Mouse (Mus musculus): Measurements from ENCODE around the gene Cipc. TPM values are rescaled to one million over a fixed set of nuclear protein-coding genes. Genes with fewer than 3 reads are reported as not detected.

Gene Cipc
- polyA plus RNA-seq, 1 experiment from 2014 or later = 34.8 TPM

DNA sequence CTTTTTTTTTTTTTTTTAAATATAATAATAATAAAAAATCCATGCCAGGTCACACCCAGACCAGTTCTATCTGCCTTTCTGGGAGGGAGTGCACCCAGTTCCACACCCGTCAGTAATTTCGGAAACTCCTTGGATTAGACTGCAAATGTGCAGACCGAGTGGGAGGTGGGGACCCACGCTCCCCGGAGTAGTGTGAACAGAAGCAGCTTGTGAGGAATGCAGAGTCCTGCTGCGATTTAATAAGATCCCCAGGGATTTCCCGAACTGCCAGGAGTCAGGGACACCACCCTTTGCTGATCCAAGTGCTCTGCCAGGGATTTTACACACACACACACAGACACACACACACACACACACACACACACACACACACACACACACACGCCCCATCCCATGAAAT lies 26.9 kb downstream of the Cipc start:
- H3K27me3 ChIP-seq = no peaks in the 10 kb centered on the region
- ATAC-seq = no peak
- TF ChIP-seq CTCF (IDR thresholded peaks at IDR 0.05) = no peak
- CTCF ChIA-PET = interaction anchor here (1.2 to 1.4 kb wide), 3 partner anchors 21 to 204 kb away, joined by 3 to 4 read pairs (median 4); no protein-coding TSS in a partner anchor
- in situ Hi-C loops (cut with MboI; ENCODE audit: low pct_unique_long_range_greater_than_20kb) = no loop called here
- DNase-seq (ENCODE audit: low read depth, low spot score) = no peak
- POLR2A ChIA-PET = interaction anchor here (0.6 kb wide), 1 partner anchor 30 kb away, joined by 3 read pairs; no protein-coding TSS in a partner anchor

DNA sequence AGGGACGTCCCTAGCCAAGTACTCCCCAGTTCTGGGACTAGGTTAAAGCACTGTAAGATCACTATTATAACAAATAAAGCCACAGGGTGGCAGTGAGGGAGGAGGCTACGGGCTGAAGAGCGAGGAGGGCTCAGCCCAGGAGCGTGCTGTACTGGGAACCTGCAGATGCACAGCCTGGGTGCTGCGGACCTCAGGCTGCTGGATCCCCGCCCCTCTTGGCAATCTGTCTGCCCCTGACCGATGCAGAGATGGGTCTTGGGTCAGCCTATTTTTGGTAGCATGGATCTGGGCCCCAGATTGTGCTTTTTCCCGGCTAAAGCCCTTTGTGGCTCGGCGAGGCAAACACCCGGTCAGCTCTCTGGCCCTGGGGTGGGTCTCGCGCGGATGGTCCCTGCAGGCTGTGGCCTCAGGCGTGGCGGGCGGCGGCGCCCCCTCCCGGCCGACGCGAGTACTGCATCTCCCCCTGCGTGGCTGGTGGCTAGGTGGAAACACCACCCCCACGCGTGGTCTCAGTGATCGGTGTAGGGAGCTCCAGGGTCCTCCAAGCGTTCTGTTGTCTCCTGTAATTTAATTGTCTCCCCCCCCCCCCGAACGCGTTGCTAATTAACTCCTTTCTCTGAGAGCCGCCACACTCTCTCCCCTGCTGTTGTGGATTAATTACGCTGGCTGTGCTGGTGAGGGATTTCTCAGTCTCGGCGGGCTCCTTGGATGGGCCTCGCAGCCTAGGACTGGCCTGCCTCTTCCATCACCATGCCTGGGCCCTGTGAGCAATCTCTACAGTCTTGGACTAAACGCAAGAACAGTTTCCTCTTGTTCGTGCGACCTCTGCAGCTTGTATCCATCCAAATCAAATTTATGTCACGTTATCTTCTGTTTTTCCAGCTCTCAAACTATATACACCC lies 27.8 kb downstream of the Cipc start:
- in situ Hi-C loops (cut with MboI; ENCODE audit: low pct_unique_long_range_greater_than_20kb) = no loop called here
- ChIA-PET CTCF (interaction anchor here (1.2 to 2.2 kb wide), 6 partner anchors 12 to 206 kb away, joined by 3 to 8 read pairs (median 4); no protein-coding TSS in a partner anchor), POLR2A (no interaction called here)
- H3K27me3 ChIP-seq = no peaks in the 10 kb centered on the region
- DNase-seq (ENCODE audit: low read depth, low spot score) (no peak), ATAC-seq (no peak)
- TF ChIP-seq CTCF (IDR thresholded peaks at IDR 0.05) = no peak

DNA sequence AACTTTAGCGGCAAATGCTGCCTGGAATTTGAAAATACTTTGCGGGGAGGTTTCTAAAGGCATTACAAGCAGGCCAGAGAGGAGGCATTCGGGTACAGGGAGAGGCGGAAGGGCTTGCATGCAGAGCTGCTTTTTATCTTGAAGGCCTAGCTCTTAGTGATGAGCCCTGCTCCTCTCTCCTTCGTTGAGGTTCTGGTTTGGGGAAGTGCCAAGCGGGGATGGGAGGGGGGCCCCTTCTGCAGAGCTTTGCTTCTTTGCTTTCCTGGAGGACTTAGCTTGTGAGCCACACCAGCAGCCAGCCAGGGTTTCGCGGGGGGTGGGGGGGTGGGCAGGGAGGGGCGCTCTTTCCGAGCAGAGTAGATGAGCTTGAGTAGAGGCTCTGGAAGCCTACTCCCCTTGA lies 28.9 kb downstream of the Cipc start:
- TF ChIP-seq CTCF (IDR thresholded peaks at IDR 0.05) = no peak
- no peaks in the 10 kb centered on the region for H3K27me3 ChIP-seq
- POLR2A ChIA-PET = no interaction called here
- CTCF ChIA-PET = interaction anchor here (1.2 to 2.2 kb wide), 3 partner anchors 13 to 207 kb away, joined by 4 to 8 read pairs (median 5); no protein-coding TSS in a partner anchor
- in situ Hi-C loops (cut with MboI; ENCODE audit: low pct_unique_long_range_greater_than_20kb) = no loop called here
- DNase-seq (ENCODE audit: low read depth, low spot score) = no peak
- ATAC-seq = no peak

DNA sequence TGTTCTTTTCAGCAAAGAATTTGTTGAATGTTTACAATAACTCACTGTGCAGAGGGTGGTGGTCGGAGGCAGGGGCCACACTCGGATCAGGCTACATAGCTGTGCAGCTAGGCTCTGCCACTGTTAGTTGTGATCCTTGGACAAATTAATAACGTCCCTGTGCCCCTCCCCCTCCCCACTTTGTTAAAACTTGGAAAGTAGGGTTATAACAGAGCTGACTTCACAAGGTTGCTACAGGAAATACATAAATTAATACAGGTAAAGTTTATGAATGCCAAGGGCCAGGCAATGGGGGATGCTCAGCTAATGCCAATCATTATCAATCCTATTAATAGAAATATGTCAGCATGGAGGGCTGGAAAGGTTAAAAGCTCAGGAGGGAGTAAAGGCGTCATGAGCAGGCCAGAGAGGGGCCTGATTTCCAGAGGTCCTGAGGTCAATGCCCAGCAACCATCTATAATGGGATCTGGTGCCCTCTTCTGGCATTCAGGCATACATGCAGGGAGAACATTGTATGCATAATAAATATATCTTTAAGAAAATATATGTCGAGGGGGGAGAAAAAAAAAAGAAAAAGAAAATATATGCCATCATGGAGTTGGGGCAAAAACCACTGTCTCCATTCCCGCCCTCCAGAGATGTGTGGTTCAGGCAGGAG lies 29.8 kb downstream of the Cipc start:
- in situ Hi-C loops (cut with MboI; ENCODE audit: low pct_unique_long_range_greater_than_20kb) = no loop called here
- no peak for DNase-seq (ENCODE audit: low read depth, low spot score)
- TF ChIP-seq CTCF (IDR thresholded peaks at IDR 0.05) = no peak
- POLR2A ChIA-PET = no interaction called here
- no peak for ATAC-seq
- peaks cover 5% of the 10 kb centered on the region for H3K27me3 ChIP-seq
- CTCF ChIA-PET = interaction anchor here (2.2 kb wide), 1 partner anchor 208 kb away, joined by 8 read pairs; no protein-coding TSS in a partner anchor

DNA sequence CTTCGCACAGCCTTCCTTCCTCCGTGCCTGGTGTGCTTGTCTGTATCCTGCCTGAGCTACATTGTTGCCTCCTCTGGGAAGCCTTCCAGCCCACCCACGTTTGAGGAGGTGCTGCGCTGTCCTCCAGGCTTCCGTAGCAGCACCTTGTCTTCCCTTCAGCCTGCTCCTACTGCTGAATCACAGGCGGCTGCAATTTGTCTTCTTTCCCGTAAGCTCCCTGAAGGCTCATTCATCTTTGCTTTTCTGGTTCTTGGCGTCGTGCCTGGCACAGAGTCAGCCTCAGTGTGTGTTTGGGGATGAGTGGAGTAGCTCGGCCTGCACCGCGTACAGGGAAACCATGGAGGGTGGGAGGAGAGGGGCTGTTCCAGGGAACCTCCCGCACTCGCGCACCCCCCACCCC lies 31.0 kb downstream of the Cipc start:
- no peak for ATAC-seq
- in situ Hi-C loops (cut with MboI; ENCODE audit: low pct_unique_long_range_greater_than_20kb) = no loop called here
- no peak for DNase-seq (ENCODE audit: low read depth, low spot score)
- ChIA-PET POLR2A (interaction anchor here (0.6 to 0.7 kb wide), 2 partner anchors 44 to 276 kb away, joined by 3 to 4 read pairs; no protein-coding TSS in a partner anchor), CTCF (interaction anchor here (1.0 kb wide), 1 partner anchor 12 kb away, joined by 3 read pairs; no protein-coding TSS in a partner anchor)
- no peak for TF ChIP-seq CTCF (IDR thresholded peaks at IDR 0.05)
- peaks cover 7% of the 10 kb centered on the region for H3K27me3 ChIP-seq

DNA sequence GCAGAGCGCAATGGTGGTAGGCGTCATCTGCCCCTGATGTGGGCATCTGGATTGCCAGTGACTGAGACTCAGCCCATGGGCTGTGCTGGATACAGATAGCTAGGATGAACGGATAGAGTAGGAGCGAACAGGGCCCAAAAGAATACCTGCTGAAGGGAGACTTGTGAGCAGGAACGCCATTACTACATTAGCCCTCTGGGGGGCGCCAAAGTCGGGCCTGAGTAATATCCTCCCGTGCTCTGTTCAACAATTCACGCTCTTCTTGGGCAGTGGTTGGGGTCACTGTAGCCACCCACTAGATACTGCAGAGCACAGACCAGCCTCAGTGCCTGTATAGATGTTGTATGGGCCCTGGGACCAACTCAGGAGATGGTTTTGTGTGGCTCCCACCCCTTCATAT lies 34.3 kb downstream of the Cipc start:
- H3K27me3 ChIP-seq = peaks cover 36% of the 10 kb centered on the region
- in situ Hi-C loops (cut with MboI; ENCODE audit: low pct_unique_long_range_greater_than_20kb) = no loop called here
- no peak for TF ChIP-seq CTCF (IDR thresholded peaks at IDR 0.05)
- DNase-seq (ENCODE audit: low read depth, low spot score) = no peak
- CTCF ChIA-PET = no interaction called here
- POLR2A ChIA-PET = no interaction called here
- no peak for ATAC-seq

DNA sequence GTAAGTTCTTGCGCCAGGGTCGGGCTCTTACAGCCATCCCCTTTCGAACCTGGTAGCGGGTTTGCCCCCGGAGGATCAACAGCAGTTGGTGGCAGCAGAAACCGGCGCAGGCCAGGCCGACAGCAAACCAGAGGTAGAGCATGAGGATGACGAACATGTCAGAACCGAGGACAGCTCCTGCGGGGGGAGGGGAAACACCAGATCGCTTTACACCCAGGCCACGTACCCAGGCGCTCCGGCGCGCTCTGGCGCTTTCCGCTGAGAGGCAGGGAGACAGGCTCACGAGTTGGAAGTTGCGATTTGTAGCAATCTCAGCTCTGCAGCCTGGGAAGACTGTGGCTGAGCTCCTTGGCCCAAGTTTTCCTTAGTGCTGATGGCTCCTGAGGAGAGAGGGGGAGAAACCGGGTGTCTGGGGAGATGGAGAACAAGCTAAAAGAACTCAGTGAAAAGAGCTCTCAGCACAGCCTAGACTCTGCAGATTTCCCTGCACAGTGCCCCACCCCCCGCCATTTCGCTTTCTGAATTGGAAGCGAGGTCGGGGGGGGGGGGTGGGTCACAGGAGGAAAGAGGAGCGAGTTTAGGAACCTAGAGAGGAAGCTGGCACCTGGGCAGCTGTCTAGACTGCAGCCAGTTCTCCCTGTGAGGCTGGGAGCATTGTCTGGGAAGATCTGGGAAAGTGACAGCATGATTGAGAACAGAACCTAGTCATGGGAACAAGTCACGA lies 36.8 kb downstream of the Cipc start:
- CTCF ChIA-PET = no interaction called here
- POLR2A ChIA-PET = no interaction called here
- in situ Hi-C loops (cut with MboI; ENCODE audit: low pct_unique_long_range_greater_than_20kb) = no loop called here
- DNase-seq (ENCODE audit: low read depth, low spot score) = no peak
- peak; percentile 17 for ATAC-seq
- peaks cover 48% of the 10 kb centered on the region for H3K27me3 ChIP-seq
- TF ChIP-seq CTCF (IDR thresholded peaks at IDR 0.05) = no peak

DNA sequence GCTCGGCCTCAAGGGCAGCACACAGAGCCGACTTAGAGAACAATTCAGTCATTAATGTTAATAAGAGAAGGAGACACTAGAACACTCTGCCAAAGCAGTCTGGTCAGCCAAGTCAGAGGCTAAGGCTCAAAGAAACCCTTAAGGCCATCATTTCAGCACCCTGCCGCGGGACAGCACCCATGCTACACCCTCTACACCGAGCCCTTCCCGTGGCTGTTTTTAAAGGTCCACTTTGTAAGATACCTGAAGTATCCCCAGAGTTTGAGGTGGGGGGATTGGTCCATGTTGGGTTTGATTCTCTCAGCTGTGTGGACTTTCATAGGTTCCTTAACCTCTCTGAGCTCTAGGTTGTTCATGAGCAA lies 37.3 kb downstream of the Cipc start:
- DNase-seq (ENCODE audit: low read depth, low spot score) (no peak), ATAC-seq (peak; percentile 31)
- POLR2A ChIA-PET = no interaction called here
- in situ Hi-C loops (cut with MboI; ENCODE audit: low pct_unique_long_range_greater_than_20kb) = no loop called here
- CTCF ChIA-PET = no interaction called here
- H3K27me3 ChIP-seq = peaks cover 50% of the 10 kb centered on the region
- TF ChIP-seq CTCF (IDR thresholded peaks at IDR 0.05) = no peak

DNA sequence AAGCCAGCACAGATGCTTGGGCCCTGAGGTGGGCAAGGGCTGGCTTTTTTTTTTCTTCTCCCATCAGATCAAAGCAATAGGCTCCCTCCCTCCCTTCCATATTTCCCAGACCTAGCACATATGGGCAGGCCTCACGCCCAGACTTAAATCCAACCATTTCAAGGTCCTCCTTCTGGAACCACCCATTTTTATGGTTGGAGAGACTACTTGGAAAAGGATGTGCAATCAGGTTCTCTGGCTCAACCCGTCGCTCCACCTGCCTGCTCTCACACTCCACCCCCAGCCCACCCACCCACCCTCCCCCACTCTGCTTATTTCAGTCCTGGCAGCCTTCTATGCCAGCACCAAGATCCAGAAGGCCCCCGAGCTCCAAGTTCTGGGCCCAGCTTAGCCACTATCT lies 39.7 kb downstream of the Cipc start:
- ChIA-PET POLR2A (no interaction called here), CTCF (no interaction called here)
- peaks cover 64% of the 10 kb centered on the region for H3K27me3 ChIP-seq
- no peak for ATAC-seq
- TF ChIP-seq CTCF (IDR thresholded peaks at IDR 0.05) = no peak
- in situ Hi-C loops (cut with MboI; ENCODE audit: low pct_unique_long_range_greater_than_20kb) = no loop called here
- no peak for DNase-seq (ENCODE audit: low read depth, low spot score)

DNA sequence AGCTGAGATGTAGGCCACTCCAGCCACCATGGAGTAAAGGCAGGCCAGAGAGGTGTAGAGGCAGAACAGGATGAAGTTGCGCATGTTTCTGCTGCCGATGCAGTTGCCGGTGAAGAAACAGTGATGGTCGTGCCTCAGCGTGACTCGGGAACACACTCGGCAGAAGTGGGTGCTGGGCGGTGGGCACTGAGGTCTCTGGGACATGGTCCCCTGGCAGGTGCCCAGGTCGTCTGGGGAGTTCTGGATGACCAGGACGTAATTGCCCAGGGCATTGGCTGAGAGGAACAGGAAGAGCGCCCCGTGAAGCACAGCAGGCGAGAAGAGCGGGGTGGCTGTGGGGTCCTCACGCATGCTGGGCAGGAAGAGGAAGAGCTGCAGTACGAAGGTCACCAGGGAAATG lies 41.4 kb downstream of the Cipc start:
- ChIA-PET CTCF (no interaction called here), POLR2A (no interaction called here)
- no peak for TF ChIP-seq CTCF (IDR thresholded peaks at IDR 0.05)
- H3K27me3 ChIP-seq = peaks cover 69% of the 10 kb centered on the region
- no peak for ATAC-seq
- DNase-seq (ENCODE audit: low read depth, low spot score) = no peak
- in situ Hi-C loops (cut with MboI; ENCODE audit: low pct_unique_long_range_greater_than_20kb) = no loop called here

All from Patski (cell line).